Mouse (Mus musculus) testis, adult 2 months (tissue): ENCODE measurements around the gene Hpse2.

Experiments used
- CTCF ChIP-seq: fragments of 200-500 bp; IDR thresholded peaks from 2 replicates; pipeline ENCODE4 v1.5.1; 2012; ENCODE audit warnings: low read depth, mild to moderate bottlenecking, inconsistent platforms, low read length, moderate library complexity; ENCODE audit not compliant: control insufficient read depth, insufficient read depth, insufficient replicate concordance
- POLR2A ChIP-seq: fragments of 200-500 bp; IDR thresholded peaks from 2 replicates; pipeline ENCODE4 v1.6.1; 2012; ENCODE audit warnings: low read depth, mild to moderate bottlenecking, inconsistent platforms, low read length, moderate library complexity; ENCODE audit not compliant: control insufficient read depth

DNA sequence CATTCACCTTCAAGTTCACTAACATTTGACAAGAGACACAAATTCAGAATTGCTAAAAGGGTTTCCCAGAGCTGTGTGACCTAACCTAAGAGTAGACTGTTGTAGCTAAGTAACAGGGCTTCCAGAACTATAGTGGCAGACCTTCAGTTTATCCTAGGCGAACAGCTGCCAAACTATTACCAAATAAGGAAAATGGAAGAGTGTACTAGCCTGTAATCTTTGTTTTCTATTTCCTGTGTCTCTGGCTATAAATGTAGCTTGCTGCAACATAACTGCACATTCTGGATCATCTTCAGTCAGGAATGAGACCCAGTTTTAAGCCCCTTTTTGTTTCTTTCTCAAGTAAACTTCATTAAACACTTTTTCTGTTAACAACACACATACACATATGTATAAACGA lies 324.0 kb downstream of the Hpse2 start:
- TF ChIP-seq CTCF (no peak), POLR2A (no peak)
